Mouse (Mus musculus) spleen, adult 2 months (tissue): ENCODE measurements around the gene Tdg.

Experiments used
- CTCF ChIP-seq: fragments of 200-500 bp; IDR thresholded peaks from 2 replicates; pipeline ENCODE4 v1.5.1; 2011; ENCODE audit warnings: mild to moderate bottlenecking, inconsistent platforms; ENCODE audit not compliant: insufficient read depth, insufficient read length, insufficient replicate concordance; ENCODE audit errors: extremely low read depth
- POLR2A ChIP-seq: fragments of 200-500 bp; IDR thresholded peaks from 2 replicates; pipeline ENCODE4 v1.6.1; 2011; ENCODE audit warnings: low read depth, low read length, inconsistent platforms

DNA sequence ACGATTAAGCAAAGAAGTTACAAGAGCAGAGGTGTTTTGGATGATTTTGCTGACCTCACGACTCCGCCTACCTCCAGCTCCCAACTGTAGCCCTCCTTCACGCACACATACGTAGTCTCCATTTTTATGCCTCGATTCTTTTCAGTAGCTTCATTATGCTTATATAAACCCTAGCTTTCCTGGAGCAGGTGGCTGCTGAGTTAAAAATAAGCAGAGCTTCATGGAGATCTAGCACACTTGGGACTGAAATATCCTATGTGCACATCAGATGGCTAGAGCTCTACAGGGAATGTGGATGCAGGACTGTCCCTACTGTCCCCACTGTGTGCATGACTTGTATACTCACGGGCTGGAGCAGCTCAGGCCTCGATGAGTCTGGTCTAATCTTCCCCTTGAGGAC, 32.2 kb downstream of the Tdg start:
- TF ChIP-seq POLR2A (no peak), CTCF (no peak)
